8 mouse cellular contexts compared by ENCODE assay signal in the genomic region with DNA sequence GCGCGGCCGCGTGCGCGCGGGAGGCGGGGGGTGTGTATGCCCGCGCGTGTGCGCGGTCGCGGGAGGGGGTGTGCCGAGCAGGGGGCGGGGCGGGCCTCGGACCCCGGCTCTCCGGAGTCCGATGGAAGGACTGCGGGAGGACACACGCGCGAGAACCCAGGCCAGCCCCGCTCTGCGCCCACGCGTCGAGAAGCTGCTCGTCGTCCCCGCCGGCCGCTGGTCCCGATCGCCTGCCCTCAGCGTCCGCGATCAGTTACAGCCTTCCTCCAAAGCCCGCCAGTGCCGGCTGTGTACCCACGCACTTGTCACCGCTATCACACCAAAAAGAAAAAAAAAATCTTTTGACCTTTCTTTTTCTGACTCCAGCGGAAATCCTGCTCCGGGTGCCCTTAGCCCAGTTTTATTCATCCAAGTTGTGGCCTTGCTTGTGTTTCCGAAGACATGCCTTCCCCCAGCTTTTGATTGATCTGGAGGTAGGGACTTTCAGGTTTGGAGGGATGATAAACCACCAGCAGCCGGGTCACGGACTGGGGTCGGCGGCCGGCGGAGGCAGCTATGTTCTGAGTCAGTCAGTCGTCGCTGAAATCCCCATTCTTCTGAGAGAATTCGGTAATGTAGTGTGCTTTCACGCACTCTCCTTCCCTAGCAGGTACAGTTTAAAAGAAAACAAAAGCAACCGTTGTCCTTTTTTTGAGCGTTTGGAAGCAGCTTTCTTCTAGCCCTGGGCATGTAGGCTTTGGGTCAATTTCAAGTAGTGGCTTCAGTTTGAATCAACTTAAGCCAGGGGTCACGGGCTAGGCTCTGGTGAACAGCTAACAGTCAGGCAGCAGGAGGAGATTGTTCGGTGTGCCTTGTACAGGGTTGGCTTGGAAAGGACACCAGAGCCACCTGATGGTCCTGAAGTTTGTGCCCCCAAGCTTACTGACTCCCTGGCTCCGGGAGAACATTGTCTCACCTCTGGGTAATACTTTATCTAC. TPM values are rescaled to one million over a fixed set of nuclear protein-coding genes. Genes with fewer than 3 reads are reported as not detected.
DNase-seq lines count a peak whose midpoint lies in the region; ATAC-seq and TF ChIP-seq lines count a peak whose summit lies in the region.

No protein-coding gene starts in this region.

- 3% methylated on average over 46 of the region's 63 CpGs for WGBS in intestine, embryonic 14.5 days
- WGBS in stomach, embryonic 16.5 days = 2% methylated on average over 58 of the region's 63 CpGs

- peak; percentile 69 for ATAC-seq in intestine, embryonic 14.5 days (replicated peaks; ENCODE audit: low FRiP score, low TSS enrichment, low read depth)
- no peak; the same call in 1 of the 2 replicates for ATAC-seq in stomach, embryonic 16.5 days (ENCODE audit: insufficient read depth, low FRiP score)

- H3K4me3 ChIP-seq in embryonic fibroblast, embryonic 13.5 days (ENCODE audit: insufficient read depth, low read length) = peak overlapping the region; percentile 78
- peak overlapping the region; percentile 94 for H3K4me3 ChIP-seq in intestine, embryonic 14.5 days (ENCODE audit: low read depth, low read length)
- H3K4me3 ChIP-seq in megakaryocyte, embryonic 14.5 days (replicated peaks) = peak overlapping the region; percentile 98
- peak overlapping the region; percentile 90 for H3K4me3 ChIP-seq in stomach, embryonic 16.5 days (replicated peaks; ENCODE audit: low read length)

- H3K4me1 ChIP-seq in embryonic fibroblast, embryonic 13.5 days (ENCODE audit: control insufficient read depth, insufficient read depth, low read length) = no peaks in the 10 kb centered on the region
- peaks cover 18% of the 10 kb centered on the region for H3K4me1 ChIP-seq in intestine, embryonic 14.5 days (replicated peaks; ENCODE audit: control insufficient read depth, insufficient read depth, low read length)
- peaks cover 35% of the 10 kb centered on the region for H3K4me1 ChIP-seq in megakaryocyte, embryonic 14.5 days
- H3K4me1 ChIP-seq in stomach, embryonic 16.5 days (ENCODE audit: control insufficient read depth, insufficient read depth, low read length) = peaks cover 10% of the 10 kb centered on the region

- peak; percentile 16 to 34 for DNase-seq in left cerebral cortex, adult 18-20 months (ENCODE audit: low spot score in 2 of 2)
- DNase-seq in left cerebral cortex, postnatal 10 days (ENCODE audit: extremely low spot score in 1 of 2, low spot score in 2 of 2) = no peak
- DNase-seq in NIH3T3 (ENCODE audit: low read depth) = peak; percentile 38
- peak; percentile 57 for DNase-seq in intestine, embryonic 14.5 days (ENCODE audit: low spot score)
- DNase-seq in gastrocnemius, postnatal 14 days = no peak

- peak overlapping the region; percentile 59 for H3K9ac ChIP-seq in intestine, embryonic 14.5 days (ENCODE audit: low read length)
- peak overlapping the region; percentile 89 for H3K9ac ChIP-seq in stomach, embryonic 16.5 days (ENCODE audit: low read length)

- peak overlapping the region; percentile 67 for H3K4me2 ChIP-seq in intestine, embryonic 14.5 days (ENCODE audit: low read length)
- H3K4me2 ChIP-seq in stomach, embryonic 16.5 days (ENCODE audit: low read depth, low read length) = peak overlapping the region; percentile 94

- intact Hi-C loops in left cerebral cortex, postnatal 10 days (cut with DNase I) = loop anchor here (5.0 kb wide), 2 partner anchors 122 to 228 kb away; no protein-coding TSS in a partner anchor
- intact Hi-C loops in gastrocnemius, postnatal 14 days (cut with DNase I; ENCODE audit: low total_unique reads) = loop anchor here (10.0 kb wide), 1 partner anchor 226 kb away; no protein-coding TSS in a partner anchor

- H3K27me3 ChIP-seq in intestine, embryonic 14.5 days (replicated peaks; ENCODE audit: control insufficient read depth, insufficient read depth, low read length) = no peaks in the 10 kb centered on the region
- H3K27me3 ChIP-seq in megakaryocyte, embryonic 14.5 days (replicated peaks) = peaks cover 3% of the 10 kb centered on the region
- H3K27me3 ChIP-seq in stomach, embryonic 16.5 days (ENCODE audit: control insufficient read depth, insufficient read depth, low read length) = no peaks in the 10 kb centered on the region

- peaks cover 23% of the 10 kb centered on the region for H3K36me3 ChIP-seq in intestine, embryonic 14.5 days (ENCODE audit: control insufficient read depth, insufficient read depth, low read length)
- H3K36me3 ChIP-seq in megakaryocyte, embryonic 14.5 days (replicated peaks; ENCODE audit: low read length) = peaks cover 38% of the 10 kb centered on the region
- no peaks in the 10 kb centered on the region for H3K36me3 ChIP-seq in stomach, embryonic 16.5 days (ENCODE audit: control insufficient read depth, insufficient read depth, low read length)

- peaks cover 3% of the 10 kb centered on the region; the same call in 1 of the 2 replicates for H3K9me3 ChIP-seq in intestine, embryonic 14.5 days (ENCODE audit: control insufficient read depth, low read length)
- peaks cover 10% of the 10 kb centered on the region for H3K9me3 ChIP-seq in megakaryocyte, embryonic 14.5 days
- H3K9me3 ChIP-seq in stomach, embryonic 16.5 days (replicated peaks; ENCODE audit: control insufficient read depth, low read length) = peaks cover 2% of the 10 kb centered on the region; the same call in 1 of the 2 replicates

- no peak for TF ChIP-seq POLR2A in embryonic fibroblast, embryonic 13.5 days (IDR thresholded peaks at IDR 0.05; ENCODE audit: low read depth, low read length)

- TF ChIP-seq CTCF in embryonic fibroblast, embryonic 13.5 days (IDR thresholded peaks at IDR 0.05; ENCODE audit: borderline replicate concordance, insufficient read depth, low read length) = no peak

- H3K27ac ChIP-seq in embryonic fibroblast, embryonic 13.5 days (ENCODE audit: insufficient read depth, low read length) = no peak overlapping the region
- no peak overlapping the region for H3K27ac ChIP-seq in intestine, embryonic 14.5 days (ENCODE audit: low read depth)
- H3K27ac ChIP-seq in stomach, embryonic 16.5 days (ENCODE audit: low read length) = peak overlapping the region; percentile 86; the same call in 1 of the 2 replicates

RNA-seq across cellular contexts. Expression of gene Slc5a3, which starts 0.8 kb away (rescaled TPM):
- total RNA-seq in left cerebral cortex, adult 18-20 months (2021) = 10 to 100 TPM; 27.9 to 31.6 TPM
- total RNA-seq in left cerebral cortex, postnatal 10 days (2021) = 10 to 100 TPM; 15.4 to 19.2 TPM
- polyA plus RNA-seq in embryonic fibroblast, embryonic 13.5 days (2011; ENCODE audit: insufficient read length, low read depth, missing spikeins) = 19.6 and 27.3 TPM in 2 replicates
- 8.4 and 9.1 TPM in 2 replicates for polyA plus RNA-seq in intestine, embryonic 14.5 days (2014; fragmentation: Nextera tagmentation; extraction: Ambion mirVana)
- not detected in 2 replicates for polyA plus RNA-seq in megakaryocyte, embryonic 14.5 days (2012; ENCODE audit: insufficient read depth, low replicate concordance)
- 4.9 and 5.1 TPM in 2 replicates for polyA plus RNA-seq in stomach, embryonic 16.5 days (2015; fragmentation: Nextera tagmentation; extraction: Ambion mirVana)
- 1 to 10 TPM; 3.3 TPM for total RNA-seq in gastrocnemius, postnatal 14 days (2021)

RNA-seq across cellular contexts. Expression of gene Gm49711, which starts 0.8 kb away (rescaled TPM):
- total RNA-seq in left cerebral cortex, adult 18-20 months (2021) = not detected
- not detected for total RNA-seq in left cerebral cortex, postnatal 10 days (2021)
- polyA plus RNA-seq in embryonic fibroblast, embryonic 13.5 days (2011; ENCODE audit: insufficient read length, low read depth, missing spikeins) = not detected in 2 replicates
- polyA plus RNA-seq in intestine, embryonic 14.5 days (2014; fragmentation: Nextera tagmentation; extraction: Ambion mirVana) = not detected in 2 replicates
- polyA plus RNA-seq in megakaryocyte, embryonic 14.5 days (2012; ENCODE audit: insufficient read depth, low replicate concordance) = not detected in 2 replicates
- not detected in 2 replicates for polyA plus RNA-seq in stomach, embryonic 16.5 days (2015; fragmentation: Nextera tagmentation; extraction: Ambion mirVana)
- total RNA-seq in gastrocnemius, postnatal 14 days (2021) = not detected

RNA-seq across cellular contexts. Expression of gene Mrps6, which starts 0.9 kb away (rescaled TPM):
- 10 to 100 TPM; 53.0 to 53.1 TPM for total RNA-seq in left cerebral cortex, adult 18-20 months (2021)
- 10 to 100 TPM; 56.9 to 63.5 TPM for total RNA-seq in left cerebral cortex, postnatal 10 days (2021)
- polyA plus RNA-seq in embryonic fibroblast, embryonic 13.5 days (2011; ENCODE audit: insufficient read length, low read depth, missing spikeins) = 75.3 and 105 TPM in 2 replicates
- polyA plus RNA-seq in intestine, embryonic 14.5 days (2014; fragmentation: Nextera tagmentation; extraction: Ambion mirVana) = 114 and 122 TPM in 2 replicates
- polyA plus RNA-seq in megakaryocyte, embryonic 14.5 days (2012; ENCODE audit: insufficient read depth, low replicate concordance) = 13.9 TPM in 1 of 2 replicates, not detected in the other
- 72.9 and 77.0 TPM in 2 replicates for polyA plus RNA-seq in stomach, embryonic 16.5 days (2015; fragmentation: Nextera tagmentation; extraction: Ambion mirVana)
- total RNA-seq in gastrocnemius, postnatal 14 days (2021) = 10 to 100 TPM; 16.9 to 18.7 TPM

Comparison
In these comparisons a context has a peak if more than half of its experiments do, and no peak if none do; other contexts are left out.
1. DNase-seq: peak in left cerebral cortex, adult 18-20 months (2 of 2), NIH3T3 (single experiment) and intestine, embryonic 14.5 days (single experiment); none in left cerebral cortex, postnatal 10 days (0 of 2) and gastrocnemius, postnatal 14 days (single experiment).
2. Peak in every context shown above with its lines, with median percentiles within 50 percentile points of each other: H3K4me3 ChIP-seq.